Mouse (Mus musculus): ENCODE measurements around the gene Mcoln2.

DNA sequence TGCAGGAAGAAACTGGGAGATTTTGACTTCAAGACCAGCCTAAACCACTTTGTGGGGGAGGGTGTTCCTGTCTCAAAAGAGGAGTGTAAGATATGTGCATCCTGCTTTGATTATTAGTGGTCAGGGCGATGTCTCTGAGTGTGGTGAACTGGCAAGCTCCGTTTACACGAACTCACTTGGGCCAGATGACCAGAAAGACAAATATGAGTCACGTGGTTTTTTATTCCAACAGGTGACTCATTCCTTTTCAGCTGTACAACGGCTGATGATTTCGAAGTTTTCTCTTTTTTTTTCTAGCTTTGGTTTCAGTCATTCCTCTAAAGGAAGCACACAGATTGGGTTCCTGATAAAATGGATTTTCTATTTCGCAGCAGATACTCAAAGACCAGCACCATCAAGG lies 27.7 kb downstream of the Mcoln2 start:
- TF ChIP-seq GATA1 (IDR thresholded peaks at IDR 0.05; ENCODE audit: borderline replicate concordance, low read length) (no peak), FLI1 (IDR thresholded peaks at IDR 0.05; ENCODE audit: low read length) (no peak)
